Mouse (Mus musculus) neural tube, embryonic 12.5 days (tissue): ENCODE measurements around the gene Serpinb12. TPM values are rescaled to one million over a fixed set of nuclear protein-coding genes. Genes with fewer than 3 reads are reported as not detected.
"Not testable (repeated sequence)": the region's sequence is repeated elsewhere in the genome, so short reads cannot be mapped to it uniquely, and the experiment has no call there.

Source experiments
- ATAC-seq: fragments of 200-750 bp; cut with Nextera tagmentation; 2 replicates; pipeline ENCODE4 v1.8.0; 2017; ENCODE audit warnings: low read depth, mild to moderate bottlenecking, moderate TSS enrichment, moderate library complexity; ENCODE audit not compliant: low FRiP score
- H3K27ac ChIP-seq: fragments of 300-500 bp; sonication (generic); 2 replicates; pipeline ENCODE4 v1.5.1; 2016
- H3K27me3 ChIP-seq: fragments of 300-500 bp; sonication (generic); replicated peaks from 2 replicates; pipeline ENCODE4 v1.6.1; 2016; ENCODE audit warnings: mild to moderate bottlenecking
- H3K36me3 ChIP-seq: fragments of 300-500 bp; sonication (generic); 2 replicates; pipeline ENCODE4 v1.6.1; 2016; ENCODE audit warnings: mild to moderate bottlenecking
- H3K4me1 ChIP-seq: fragments of 300-500 bp; sonication (generic); 2 replicates; pipeline ENCODE4 v1.6.1; 2016
- H3K4me2 ChIP-seq: fragments of 300-500 bp; sonication (generic); replicated peaks from 2 replicates; pipeline ENCODE4 v1.6.1; 2016; ENCODE audit warnings: mild to moderate bottlenecking
- H3K4me3 ChIP-seq: fragments of 300-500 bp; sonication (generic); 2 replicates; pipeline ENCODE4 v1.5.1; 2016
- H3K9ac ChIP-seq: fragments of 300-500 bp; sonication (generic); 2 replicates; pipeline ENCODE4 v1.6.1; 2016; ENCODE audit warnings: mild to moderate bottlenecking
- H3K9me3 ChIP-seq: fragments of 300-500 bp; sonication (generic); 2 replicates; pipeline ENCODE4 v1.6.1; 2016; ENCODE audit warnings: mild to moderate bottlenecking
- WGBS: fragments of 180-500 bp; shearing (Covaris S2); methylation state at CpG from one replicate; pipeline ENCODE4 v1.1.7; 2016; 5-methylcytosine and 5-hydroxymethylcytosine counted together
- polyA plus RNA-seq: library from polyadenylated mRNA; unstranded; fragments of >200 nt; fragmentation: Nextera tagmentation; extraction: Ambion mirVana; gene quantifications from 2 replicates; pipeline ENCODE4 v1.2.1, GENCODE M21; 2016

Serpinb12 gene
- polyA plus RNA-seq, result not detected in 2 replicates

- Histone ChIP-seq H3K4me2 (no peak within 1 kb of the TSS), H3K4me1 (no peaks in the 10 kb centered on the region), H3K27me3 (no peaks in the 10 kb centered on the region), H3K4me3 (no peak within 1 kb of the TSS), H3K27ac (no peak within 1 kb of the TSS), H3K36me3 (no peaks in the 10 kb centered on the region), H3K9ac (no peak within 1 kb of the TSS), H3K9me3 (no peaks in the 10 kb centered on the region)
- WGBS, result 83% methylated on average over 6 of the region's 6 CpGs
- no peak for ATAC-seq
Measured at GRCm38 (mm10) chr1:106934265-106934664, at the start of gene Serpinb12. TSS of gene Serpinb12 (plus strand) at chr1:106934449.

- ATAC-seq, H3K9me3 ChIP-seq, H3K4me2 ChIP-seq: not testable (repeated sequence)
Measured at GRCm38 (mm10) chr1:106895142-106895541, 39.1 kb upstream of the Serpinb12 start.

GRCm38 (mm10) chr1:106901406-106901805 is 32.8 kb upstream of the Serpinb12 start:
- ATAC-seq, result no peak

More at GRCm38 (mm10) chr1:106895142-106895541, 39.1 kb upstream of the Serpinb12 start:
- H3K27ac ChIP-seq, H3K4me1 ChIP-seq, H3K9ac ChIP-seq, H3K4me3 ChIP-seq, H3K27me3 ChIP-seq, H3K36me3 ChIP-seq: not testable (repeated sequence)

GRCm38 (mm10) chr1:106931954-106932353 is 2.3 kb upstream of the Serpinb12 start:
- no peak overlapping the region for H3K4me3 ChIP-seq
- ATAC-seq, result no peak
- H3K4me1 ChIP-seq, result no peaks in the 10 kb centered on the region
- no peaks in the 10 kb centered on the region for H3K27me3 ChIP-seq
- H3K9ac ChIP-seq, result no peak overlapping the region
- H3K4me2 ChIP-seq, result no peak overlapping the region
- H3K9me3 ChIP-seq, result no peaks in the 10 kb centered on the region
- H3K36me3 ChIP-seq, result no peaks in the 10 kb centered on the region
- H3K27ac ChIP-seq, result no peak overlapping the region
- WGBS, result 83% methylated on average over 4 of the region's 4 CpGs

More at GRCm38 (mm10) chr1:106901406-106901805, 32.8 kb upstream of the Serpinb12 start:
- no peak overlapping the region for H3K27ac ChIP-seq
- H3K9ac ChIP-seq, result no peak overlapping the region
- no peaks in the 10 kb centered on the region for H3K9me3 ChIP-seq
- no peaks in the 10 kb centered on the region for H3K27me3 ChIP-seq
- no peaks in the 10 kb centered on the region for H3K36me3 ChIP-seq
- H3K4me1 ChIP-seq, result no peaks in the 10 kb centered on the region
- WGBS, result 32% methylated on average over 4 of the region's 4 CpGs
- H3K4me3 ChIP-seq, result no peak overlapping the region
- H3K4me2 ChIP-seq, result no peak overlapping the region

GRCm38 (mm10) chr1:106933658-106934057 is 591 bp upstream of the Serpinb12 start:
- Histone ChIP-seq H3K27ac (no peak overlapping the region), H3K4me3 (no peak overlapping the region), H3K9me3 (no peaks in the 10 kb centered on the region), H3K4me1 (no peaks in the 10 kb centered on the region), H3K27me3 (no peaks in the 10 kb centered on the region), H3K4me2 (no peak overlapping the region), H3K9ac (no peak overlapping the region), H3K36me3 (no peaks in the 10 kb centered on the region)
- no peak for ATAC-seq

GRCm38 (mm10) chr1:106947217-106947616 is 13.0 kb downstream of the Serpinb12 start:
- 96% methylated on average over 1 of the region's 1 CpGs for whole genome bisulfite sequencing
- Histone ChIP-seq H3K4me3 (no peak overlapping the region), H3K27ac (no peak overlapping the region), H3K36me3 (no peaks in the 10 kb centered on the region), H3K27me3 (no peaks in the 10 kb centered on the region), H3K9me3 (no peaks in the 10 kb centered on the region), H3K4me2 (no peak overlapping the region), H3K9ac (no peak overlapping the region), H3K4me1 (no peaks in the 10 kb centered on the region)
- no peak for ATAC-seq

GRCm38 (mm10) chr1:106959981-106960380 is 25.7 kb downstream of the Serpinb12 start:
- Histone ChIP-seq H3K4me2 (no peak overlapping the region), H3K36me3 (no peaks in the 10 kb centered on the region), H3K4me1 (no peaks in the 10 kb centered on the region), H3K27me3 (no peaks in the 10 kb centered on the region), H3K27ac (no peak overlapping the region), H3K4me3 (no peak overlapping the region), H3K9me3 (no peaks in the 10 kb centered on the region), H3K9ac (no peak overlapping the region)
- ATAC-seq, result no peak
- WGBS, result 76% methylated on average over 3 of the region's 3 CpGs

GRCm38 (mm10) chr1:106961023-106961422 is 26.8 kb downstream of the Serpinb12 start:
- H3K4me2 ChIP-seq, result no peak overlapping the region
- no peak overlapping the region for H3K27ac ChIP-seq
- no peaks in the 10 kb centered on the region for H3K4me1 ChIP-seq
- ATAC-seq, result no peak
- no peaks in the 10 kb centered on the region for H3K36me3 ChIP-seq
- H3K9ac ChIP-seq, result no peak overlapping the region
- H3K9me3 ChIP-seq, result no peaks in the 10 kb centered on the region
- no peaks in the 10 kb centered on the region for H3K27me3 ChIP-seq
- WGBS, result 48% methylated on average over 3 of the region's 3 CpGs
- no peak overlapping the region for H3K4me3 ChIP-seq

- H3K27me3 ChIP-seq, result no peaks in the 10 kb centered on the region
- H3K4me3 ChIP-seq, result no peak within 1 kb of the TSS
- no peaks in the 10 kb centered on the region for H3K4me1 ChIP-seq
- no peaks in the 10 kb centered on the region for H3K9me3 ChIP-seq
- H3K27ac ChIP-seq, result no peak within 1 kb of the TSS
- no peaks in the 10 kb centered on the region for H3K36me3 ChIP-seq
- ATAC-seq, result no peak
- no peak within 1 kb of the TSS for H3K4me2 ChIP-seq
- no peak within 1 kb of the TSS for H3K9ac ChIP-seq
Measured at GRCm38 (mm10) chr1:106980684-106981083, 46.4 kb downstream of the Serpinb12 start, which contains the start of gene Serpinb13. TSS of gene Serpinb13 (plus strand) at chr1:106980984.

- WGBS, result 95% methylated on average over 1 of the region's 1 CpGs
- Histone ChIP-seq H3K27me3 (no peaks in the 10 kb centered on the region), H3K4me3 (no peak overlapping the region), H3K4me2 (no peak overlapping the region), H3K4me1 (no peaks in the 10 kb centered on the region), H3K27ac (no peak overlapping the region), H3K36me3 (no peaks in the 10 kb centered on the region), H3K9me3 (no peaks in the 10 kb centered on the region), H3K9ac (no peak overlapping the region)
- ATAC-seq, result no peak
Measured at GRCm38 (mm10) chr1:106983092-106983491, 48.8 kb downstream of the Serpinb12 start.

- 77% methylated on average over 2 of the region's 2 CpGs for WGBS
- Histone ChIP-seq H3K27me3 (no peaks in the 10 kb centered on the region), H3K4me3 (no peak overlapping the region), H3K27ac (no peak overlapping the region), H3K4me2 (no peak overlapping the region), H3K9me3 (no peaks in the 10 kb centered on the region), H3K4me1 (no peaks in the 10 kb centered on the region), H3K36me3 (no peaks in the 10 kb centered on the region), H3K9ac (no peak overlapping the region)
- no peak for ATAC-seq
Measured at GRCm38 (mm10) chr1:106983865-106984264, 49.6 kb downstream of the Serpinb12 start.

GRCm38 (mm10) chr1:107000424-107000823 is 66.2 kb downstream of the Serpinb12 start:
- no peak overlapping the region for H3K4me3 ChIP-seq
- 81% methylated on average over 13 of the region's 13 CpGs for WGBS
- H3K27ac ChIP-seq, result no peak overlapping the region
- no peaks in the 10 kb centered on the region for H3K36me3 ChIP-seq
- ATAC-seq, result no peak
- no peaks in the 10 kb centered on the region for H3K4me1 ChIP-seq
- H3K4me2 ChIP-seq, result no peak overlapping the region
- H3K9me3 ChIP-seq, result no peaks in the 10 kb centered on the region
- H3K27me3 ChIP-seq, result no peaks in the 10 kb centered on the region
- no peak overlapping the region for H3K9ac ChIP-seq

- Histone ChIP-seq H3K27me3 (no peaks in the 10 kb centered on the region), H3K4me2 (no peak overlapping the region), H3K36me3 (no peaks in the 10 kb centered on the region), H3K27ac (no peak overlapping the region), H3K9ac (no peak overlapping the region), H3K4me3 (no peak overlapping the region), H3K4me1 (no peaks in the 10 kb centered on the region), H3K9me3 (no peaks in the 10 kb centered on the region)
- WGBS, result 89% methylated on average over 2 of the region's 2 CpGs
- no peak for ATAC-seq
Measured at GRCm38 (mm10) chr1:107001754-107002153, 67.5 kb downstream of the Serpinb12 start.
